Mouse (Mus musculus): Measurements from ENCODE around the gene Apbb1ip. TPM values are rescaled to one million over a fixed set of nuclear protein-coding genes. Genes with fewer than 3 reads are reported as not detected.
"Not testable (repeated sequence)": the region's sequence is repeated elsewhere in the genome, so short reads cannot be mapped to it uniquely, and the experiment has no call there.

Gene Apbb1ip
- polyA plus RNA-seq, 1 experiment from 2014 or later: 0.55 TPM

DNA sequence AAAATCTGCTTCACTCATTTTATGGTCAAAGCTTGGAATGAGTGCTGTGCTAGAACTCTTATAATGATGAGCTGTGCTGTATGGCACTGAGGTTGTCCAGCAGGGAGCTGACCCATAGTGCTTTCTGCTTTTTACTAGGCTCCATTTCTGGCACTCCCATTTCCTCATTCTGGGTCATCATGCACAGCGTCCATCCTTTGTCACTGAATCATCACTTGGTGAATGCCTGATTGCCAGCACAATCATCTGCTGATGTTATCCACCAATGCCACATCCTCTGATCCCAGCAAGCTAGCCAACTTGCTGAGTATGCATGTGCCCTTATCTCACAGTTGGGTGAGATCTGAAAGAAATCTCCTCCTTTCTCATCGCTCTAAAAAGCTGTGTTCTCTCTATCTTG is 48.4 kb downstream of the Apbb1ip start:
- no peaks in the 10 kb centered on the region for H3K36me3 ChIP-seq (ENCODE audit: control insufficient read depth, insufficient read depth, low read length)
- H3K9ac ChIP-seq (ENCODE audit: low read length): no peak overlapping the region
- 82% methylated on average over 2 of the region's 2 CpGs for WGBS
- no peaks in the 10 kb centered on the region for H3K9me3 ChIP-seq (ENCODE audit: control insufficient read depth, low read length)
- H3K4me3 ChIP-seq (ENCODE audit: low read depth, low read length): no peak overlapping the region
- no peaks in the 10 kb centered on the region for H3K27me3 ChIP-seq (ENCODE audit: control insufficient read depth, insufficient read depth, low read length)
- ATAC-seq (ENCODE audit: low FRiP score): no peak
- no peaks in the 10 kb centered on the region for H3K4me1 ChIP-seq (ENCODE audit: control insufficient read depth, insufficient read depth, low read length)
- H3K27ac ChIP-seq (ENCODE audit: low read depth, low read length): no peak overlapping the region
- H3K4me2 ChIP-seq: no peak overlapping the region
- no peak for DNase-seq (ENCODE audit: low spot score, missing footprints)

DNA sequence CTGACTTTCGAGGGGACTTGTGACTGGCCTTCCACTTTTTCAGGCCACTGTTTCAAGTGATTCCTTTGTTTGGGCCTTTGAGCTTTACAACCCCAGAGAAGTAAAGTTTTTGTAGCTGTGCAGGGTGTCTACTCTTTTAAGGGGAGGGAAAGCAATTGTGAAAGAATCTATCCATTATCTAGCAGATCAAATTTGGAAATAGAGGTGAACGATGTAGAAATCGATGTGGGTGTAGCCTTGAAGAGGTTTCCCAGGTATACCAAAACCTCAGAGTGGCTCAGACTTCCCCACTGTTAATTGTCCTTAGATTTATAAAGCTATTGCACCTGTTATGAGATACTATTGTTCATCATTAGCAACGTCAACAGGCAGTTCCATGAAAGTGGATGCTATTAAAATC is 71.6 kb downstream of the Apbb1ip start:
- no peak overlapping the region for H3K27ac ChIP-seq (ENCODE audit: low read depth, low read length)
- 90% methylated on average over 4 of the region's 4 CpGs for WGBS
- DNase-seq (ENCODE audit: low spot score, missing footprints) (no peak), ATAC-seq (ENCODE audit: low FRiP score) (no peak)
- H3K9me3 ChIP-seq (ENCODE audit: control insufficient read depth, low read length): no peaks in the 10 kb centered on the region
- H3K4me2 ChIP-seq: no peak overlapping the region
- no peak overlapping the region for H3K4me3 ChIP-seq (ENCODE audit: low read depth, low read length)
- no peaks in the 10 kb centered on the region for H3K4me1 ChIP-seq (ENCODE audit: control insufficient read depth, insufficient read depth, low read length)
- H3K9ac ChIP-seq (ENCODE audit: low read length): no peak overlapping the region
- H3K36me3 ChIP-seq (ENCODE audit: control insufficient read depth, insufficient read depth, low read length): no peaks in the 10 kb centered on the region
- no peaks in the 10 kb centered on the region for H3K27me3 ChIP-seq (ENCODE audit: control insufficient read depth, insufficient read depth, low read length)

DNA sequence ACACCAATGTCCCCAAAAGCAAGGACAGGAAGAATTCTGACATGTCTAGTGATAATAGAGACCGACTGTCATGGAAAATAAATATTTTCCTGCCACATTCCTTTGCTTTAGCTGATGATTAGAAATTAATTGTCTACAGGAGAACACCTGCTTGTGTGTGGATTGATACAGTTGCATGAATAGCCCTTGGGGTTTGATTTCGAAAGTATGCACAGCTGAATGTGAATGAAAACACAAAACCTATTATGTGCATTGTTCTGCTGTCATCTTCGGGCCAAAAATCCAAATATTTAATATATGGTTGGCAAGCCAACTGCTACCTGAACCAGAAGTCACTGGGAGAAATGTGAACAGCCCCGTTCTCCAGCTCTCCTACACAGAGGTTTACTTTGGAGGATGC is 78.0 kb downstream of the Apbb1ip start:
- H3K4me2 ChIP-seq: no peak overlapping the region
- no peak for DNase-seq (ENCODE audit: low spot score, missing footprints)
- H3K9me3 ChIP-seq (ENCODE audit: control insufficient read depth, low read length): no peaks in the 10 kb centered on the region
- WGBS: 86% methylated on average over 4 of the region's 4 CpGs
- no peak overlapping the region for H3K9ac ChIP-seq (ENCODE audit: low read length)
- ATAC-seq (ENCODE audit: low FRiP score): no peak
- no peak overlapping the region for H3K27ac ChIP-seq (ENCODE audit: low read depth, low read length)
- no peaks in the 10 kb centered on the region for H3K27me3 ChIP-seq (ENCODE audit: control insufficient read depth, insufficient read depth, low read length)
- no peaks in the 10 kb centered on the region for H3K36me3 ChIP-seq (ENCODE audit: control insufficient read depth, insufficient read depth, low read length)
- H3K4me3 ChIP-seq (ENCODE audit: low read depth, low read length): no peak overlapping the region
- no peaks in the 10 kb centered on the region for H3K4me1 ChIP-seq (ENCODE audit: control insufficient read depth, insufficient read depth, low read length)

DNA sequence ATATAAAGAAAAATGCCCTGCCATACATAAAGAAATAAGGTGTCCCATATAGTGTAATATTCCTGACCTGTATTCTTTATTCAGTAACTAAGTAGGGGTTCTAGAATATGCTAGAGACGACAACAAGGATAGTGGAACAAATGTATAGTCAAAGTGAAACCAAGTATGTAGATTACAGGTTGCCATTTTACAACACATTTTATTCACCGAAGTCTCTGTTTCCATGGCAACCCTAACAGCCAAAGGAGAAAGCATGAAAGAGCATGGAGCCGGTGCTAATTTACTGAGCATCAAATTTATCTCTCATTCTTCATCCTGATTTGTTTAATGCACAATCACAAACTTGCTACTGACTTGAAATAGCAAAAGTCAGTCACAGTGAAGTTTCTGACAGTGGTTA is 83.6 kb downstream of the Apbb1ip start:
- H3K36me3 ChIP-seq (ENCODE audit: control insufficient read depth, insufficient read depth, low read length): no peaks in the 10 kb centered on the region
- H3K27ac ChIP-seq (ENCODE audit: low read depth, low read length): no peak overlapping the region
- no peaks in the 10 kb centered on the region for H3K27me3 ChIP-seq (ENCODE audit: control insufficient read depth, insufficient read depth, low read length)
- ATAC-seq (ENCODE audit: low FRiP score) (no peak), DNase-seq (ENCODE audit: low spot score, missing footprints) (no peak)
- 50% methylated on average over 3 of the region's 3 CpGs for WGBS
- no peaks in the 10 kb centered on the region for H3K9me3 ChIP-seq (ENCODE audit: control insufficient read depth, low read length)
- H3K9ac ChIP-seq (ENCODE audit: low read length): no peak overlapping the region
- no peaks in the 10 kb centered on the region for H3K4me1 ChIP-seq (ENCODE audit: control insufficient read depth, insufficient read depth, low read length)
- H3K4me3 ChIP-seq (ENCODE audit: low read depth, low read length): no peak overlapping the region
- H3K4me2 ChIP-seq: no peak overlapping the region

DNA sequence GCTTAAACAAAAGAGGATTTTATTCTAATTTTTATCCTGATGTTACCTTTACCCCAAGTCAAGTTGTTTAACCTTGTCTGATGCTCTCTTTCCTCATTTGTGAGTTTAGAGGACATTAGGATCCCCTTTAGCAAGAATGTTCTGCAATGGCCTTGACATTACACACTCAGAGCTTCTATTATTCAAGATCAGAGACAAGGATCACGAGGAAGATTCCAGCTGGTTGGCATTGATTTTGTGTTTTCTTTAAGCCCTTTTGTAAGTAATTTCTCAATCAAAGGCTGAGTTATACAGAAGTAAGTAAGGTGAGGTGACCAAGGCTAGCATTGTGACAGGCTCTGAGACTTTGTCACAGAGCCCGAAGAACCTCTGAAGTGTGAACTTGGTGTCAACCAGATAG is 88.3 kb downstream of the Apbb1ip start:
- H3K4me1 ChIP-seq (ENCODE audit: control insufficient read depth, insufficient read depth, low read length): no peaks in the 10 kb centered on the region
- no peaks in the 10 kb centered on the region for H3K27me3 ChIP-seq (ENCODE audit: control insufficient read depth, insufficient read depth, low read length)
- DNase-seq (ENCODE audit: low spot score, missing footprints) (no peak), ATAC-seq (ENCODE audit: low FRiP score) (no peak)
- no peak overlapping the region for H3K4me2 ChIP-seq
- H3K27ac ChIP-seq (ENCODE audit: low read depth, low read length): no peak overlapping the region
- H3K9ac ChIP-seq (ENCODE audit: low read length): no peak overlapping the region
- no peaks in the 10 kb centered on the region for H3K9me3 ChIP-seq (ENCODE audit: control insufficient read depth, low read length)
- H3K36me3 ChIP-seq (ENCODE audit: control insufficient read depth, insufficient read depth, low read length): no peaks in the 10 kb centered on the region
- H3K4me3 ChIP-seq (ENCODE audit: low read depth, low read length): no peak overlapping the region
- 84% methylated on average over 2 of the region's 2 CpGs for WGBS

DNA sequence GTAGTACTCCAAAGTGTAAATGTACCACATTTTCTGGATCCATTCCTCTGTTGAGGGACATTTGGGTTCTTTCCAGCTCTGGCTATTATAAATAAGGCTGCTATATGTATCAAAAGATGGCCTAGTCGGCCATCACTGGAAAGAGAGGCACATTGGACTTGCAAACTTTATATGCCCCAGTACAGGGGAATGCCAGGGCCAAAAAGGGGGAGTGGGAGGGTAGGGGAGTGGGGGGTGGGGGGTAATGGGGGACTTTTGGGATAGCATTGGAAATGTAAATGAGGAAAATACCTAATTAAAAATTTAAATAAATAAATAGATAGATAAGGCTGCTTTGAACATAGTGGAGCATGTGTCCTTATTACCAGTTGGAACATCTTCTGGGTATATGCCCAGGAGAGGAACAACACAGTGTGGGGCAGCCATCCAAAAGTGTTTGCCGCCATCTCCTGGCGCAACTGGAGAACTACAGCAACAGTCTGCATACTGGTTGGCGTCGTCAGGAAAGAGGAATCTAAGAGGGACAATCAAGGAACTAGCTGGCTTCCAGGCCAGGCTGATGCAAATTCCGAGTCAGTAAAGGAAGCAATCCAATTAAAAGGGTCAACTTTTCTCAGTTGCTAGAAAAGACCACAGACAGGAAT is 90.6 kb downstream of the Apbb1ip start:
- not testable (repeated sequence) for H3K27ac ChIP-seq (ENCODE audit: low read depth, low read length); H3K4me2 ChIP-seq; H3K36me3 ChIP-seq (ENCODE audit: control insufficient read depth, insufficient read depth, low read length); H3K27me3 ChIP-seq (ENCODE audit: control insufficient read depth, insufficient read depth, low read length); H3K9ac ChIP-seq (ENCODE audit: low read length); H3K4me3 ChIP-seq (ENCODE audit: low read depth, low read length); H3K4me1 ChIP-seq (ENCODE audit: control insufficient read depth, insufficient read depth, low read length); H3K9me3 ChIP-seq (ENCODE audit: control insufficient read depth, low read length)
- WGBS: 7% methylated on average over 6 of the region's 6 CpGs
- peak; percentile 94 for ATAC-seq (ENCODE audit: low FRiP score)
- peak; percentile 92 for DNase-seq (ENCODE audit: low spot score, missing footprints)

DNA sequence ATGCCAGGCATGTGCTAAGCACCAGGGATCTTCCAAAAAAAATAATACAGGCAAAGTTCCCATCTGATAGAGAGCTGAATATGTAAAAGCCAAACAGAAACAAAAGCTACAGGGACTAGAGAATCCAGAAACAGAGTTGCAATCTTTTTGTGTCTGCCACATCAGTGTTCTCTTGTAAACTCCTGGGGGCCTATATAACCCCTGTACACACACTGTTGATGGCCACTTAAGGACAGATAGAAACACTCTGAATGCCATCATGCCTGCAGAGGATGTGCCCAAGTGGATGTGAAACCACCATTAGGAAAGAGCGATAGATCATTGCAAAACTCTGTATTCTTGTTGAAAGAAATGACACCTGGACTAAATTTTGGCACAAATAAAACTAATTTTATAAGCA is 91.9 kb downstream of the Apbb1ip start:
- no peak for ATAC-seq (ENCODE audit: low FRiP score)

DNA sequence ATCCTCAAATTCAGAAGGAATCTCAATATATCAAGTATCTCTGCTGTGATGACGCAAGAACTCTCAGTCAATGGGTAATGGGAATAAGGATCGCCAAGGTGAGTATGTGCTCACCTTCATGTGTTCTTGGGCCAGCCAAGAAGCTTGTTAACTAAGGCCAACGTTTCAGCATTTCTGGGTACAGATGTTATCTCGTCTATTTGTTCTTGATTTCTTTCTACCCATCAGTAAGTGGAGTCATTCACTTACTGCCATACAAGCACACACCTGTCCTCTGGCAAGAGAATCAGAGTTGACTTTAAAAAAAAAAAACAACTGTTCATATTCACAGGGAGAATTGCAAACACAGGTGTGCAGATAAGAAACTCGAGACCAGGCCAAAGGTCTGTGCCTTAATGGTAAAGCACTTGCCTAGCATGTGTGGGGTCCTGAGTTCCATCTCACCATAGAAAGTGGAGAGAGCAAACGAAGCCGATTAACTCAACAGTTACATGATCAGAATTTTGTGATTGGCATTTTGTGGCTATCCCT is 93.1 kb downstream of the Apbb1ip start:
- H3K4me1 ChIP-seq (ENCODE audit: control insufficient read depth, insufficient read depth, low read length): no peaks in the 10 kb centered on the region
- no peaks in the 10 kb centered on the region for H3K36me3 ChIP-seq (ENCODE audit: control insufficient read depth, insufficient read depth, low read length)
- H3K27ac ChIP-seq (ENCODE audit: low read depth, low read length): no peak overlapping the region
- no peak overlapping the region for H3K9ac ChIP-seq (ENCODE audit: low read length)
- DNase-seq (ENCODE audit: low spot score, missing footprints) (no peak), ATAC-seq (ENCODE audit: low FRiP score) (no peak)
- H3K9me3 ChIP-seq (ENCODE audit: control insufficient read depth, low read length): no peaks in the 10 kb centered on the region
- no peak overlapping the region for H3K4me3 ChIP-seq (ENCODE audit: low read depth, low read length)
- H3K27me3 ChIP-seq (ENCODE audit: control insufficient read depth, insufficient read depth, low read length): no peaks in the 10 kb centered on the region
- WGBS: 81% methylated on average over 7 of the region's 7 CpGs
- no peak overlapping the region for H3K4me2 ChIP-seq

More for the DNA sequence above, 91.9 kb downstream of the Apbb1ip start:
- Histone ChIP-seq H3K27ac (ENCODE audit: low read depth, low read length) (no peak overlapping the region), H3K36me3 (ENCODE audit: control insufficient read depth, insufficient read depth, low read length) (no peaks in the 10 kb centered on the region), H3K27me3 (ENCODE audit: control insufficient read depth, insufficient read depth, low read length) (no peaks in the 10 kb centered on the region), H3K4me2 (no peak overlapping the region), H3K4me1 (ENCODE audit: control insufficient read depth, insufficient read depth, low read length) (no peaks in the 10 kb centered on the region), H3K9ac (ENCODE audit: low read length) (no peak overlapping the region), H3K9me3 (ENCODE audit: control insufficient read depth, low read length) (no peaks in the 10 kb centered on the region), H3K4me3 (ENCODE audit: low read depth, low read length) (no peak overlapping the region)
- 88% methylated on average over 1 of the region's 1 CpGs for WGBS
- DNase-seq (ENCODE audit: low spot score, missing footprints): no peak

DNA sequence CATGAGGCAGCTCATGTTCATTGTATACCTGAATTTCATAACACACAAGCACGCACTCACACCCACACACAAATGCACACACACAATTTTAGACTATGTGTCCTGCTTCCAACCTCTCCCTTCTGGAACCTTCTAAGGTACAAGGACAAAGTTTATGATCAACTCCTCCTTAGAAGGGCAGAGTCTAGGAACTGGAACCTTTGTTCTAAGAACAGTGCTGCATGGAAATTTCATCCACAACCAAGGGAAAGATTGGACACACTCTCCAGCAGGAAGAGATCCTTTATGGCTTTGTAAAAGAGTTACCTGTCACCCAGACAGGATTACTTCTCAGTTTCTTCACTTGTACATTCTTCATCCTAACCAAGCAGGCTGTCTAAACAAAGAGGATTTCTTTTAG is 99.3 kb downstream of the Apbb1ip start:
- H3K4me2 ChIP-seq: no peak overlapping the region

More for the DNA sequence above, 99.3 kb downstream of the Apbb1ip start:
- 95% methylated on average over 1 of the region's 1 CpGs for WGBS
- ATAC-seq (ENCODE audit: low FRiP score): no peak
- H3K4me1 ChIP-seq (ENCODE audit: control insufficient read depth, insufficient read depth, low read length): no peaks in the 10 kb centered on the region
- no peaks in the 10 kb centered on the region for H3K27me3 ChIP-seq (ENCODE audit: control insufficient read depth, insufficient read depth, low read length)
- no peaks in the 10 kb centered on the region for H3K36me3 ChIP-seq (ENCODE audit: control insufficient read depth, insufficient read depth, low read length)
- no peak overlapping the region for H3K4me3 ChIP-seq (ENCODE audit: low read depth, low read length)
- no peak for DNase-seq (ENCODE audit: low spot score, missing footprints)
- no peak overlapping the region for H3K9ac ChIP-seq (ENCODE audit: low read length)
- no peak overlapping the region for H3K27ac ChIP-seq (ENCODE audit: low read depth, low read length)
- no peaks in the 10 kb centered on the region for H3K9me3 ChIP-seq (ENCODE audit: control insufficient read depth, low read length)

All from midbrain, embryonic 11.5 days (tissue).